Mouse (Mus musculus) lung, embryonic 16.5 days (tissue): Measurements from ENCODE around the gene Cuedc1. TPM values are rescaled to one million over a fixed set of nuclear protein-coding genes. Genes with fewer than 3 reads are reported as not detected.
A peak's percentile ranks its signal among the peaks of the same experiment; 100 is the strongest.

Source experiments
- ATAC-seq: fragments of 200-750 bp; cut with Nextera tagmentation; 2 replicates; pipeline ENCODE4 v1.8.0; 2017; ENCODE audit warnings: low read depth, mild to moderate bottlenecking, moderate library complexity
- H3K27ac ChIP-seq: fragments of 300-500 bp; sonication (generic); 2 replicates; pipeline ENCODE4 v1.5.1; 2014; ENCODE audit warnings: mild to moderate bottlenecking, control low read depth, low read length
- H3K27me3 ChIP-seq: fragments of 300-500 bp; sonication (generic); 2 replicates; pipeline ENCODE4 v1.6.1; 2014; ENCODE audit warnings: low read depth, low read length, mixed read lengths; ENCODE audit not compliant: control insufficient read depth, insufficient read depth
- H3K36me3 ChIP-seq: fragments of 300-500 bp; sonication (generic); 2 replicates; pipeline ENCODE4 v1.6.1; 2014; ENCODE audit warnings: low read length; ENCODE audit not compliant: control insufficient read depth, insufficient read depth
- H3K4me1 ChIP-seq: fragments of 300-500 bp; sonication (generic); replicated peaks from 2 replicates; pipeline ENCODE4 v1.6.1; 2014; ENCODE audit warnings: low read length, mixed read lengths; ENCODE audit not compliant: control insufficient read depth, insufficient read depth
- H3K4me2 ChIP-seq: fragments of 300-500 bp; sonication (generic); 2 replicates; pipeline ENCODE4 v1.6.1; 2014; ENCODE audit warnings: low read depth, low read length, control low read depth
- H3K4me3 ChIP-seq: fragments of 300-500 bp; sonication (generic); 2 replicates; pipeline ENCODE4 v1.5.1; 2014; ENCODE audit warnings: mild to moderate bottlenecking, low read length, control low read depth
- H3K9ac ChIP-seq: fragments of 300-500 bp; sonication (generic); 2 replicates; pipeline ENCODE4 v1.6.1; 2014; ENCODE audit warnings: low read length, control low read depth
- H3K9me3 ChIP-seq: fragments of 300-500 bp; sonication (generic); 2 replicates; pipeline ENCODE4 v1.6.1; 2016; ENCODE audit warnings: low read length; ENCODE audit not compliant: control insufficient read depth
- WGBS: fragments of 180-500 bp; shearing (Covaris S2); extraction: QIAGEN DNeasy Blood & Tissue Kit; methylation state at CpG from one replicate; pipeline ENCODE4 v1.1.7; 2014; 5-methylcytosine and 5-hydroxymethylcytosine counted together
- polyA plus RNA-seq: library from polyadenylated mRNA; unstranded; fragments of >200 nt; fragmentation: Nextera tagmentation; extraction: Ambion mirVana; gene quantifications from 2 replicates; pipeline ENCODE4 v1.2.1, GENCODE M21; 2015

Gene Cuedc1
- polyA plus RNA-seq, 1 experiment from 2014 or later, result 11.8 TPM

GRCm38 (mm10) chr11:88061892-88062625, 35.8 kb upstream of the Cuedc1 start:
- no peak overlapping the region for H3K4me2 ChIP-seq
- 77% methylated on average over 2 of the region's 2 CpGs for WGBS

GRCm38 (mm10) chr11:88065732-88066131, 32.1 kb upstream of the Cuedc1 start:
- no peak overlapping the region for H3K27ac ChIP-seq
- no peak overlapping the region for H3K4me3 ChIP-seq
- no peak overlapping the region for H3K9ac ChIP-seq
- no peak for ATAC-seq
- H3K4me2 ChIP-seq, result no peak overlapping the region
- H3K4me1 ChIP-seq, result peaks cover 15% of the 10 kb centered on the region
- no peaks in the 10 kb centered on the region for H3K27me3 ChIP-seq
- no peaks in the 10 kb centered on the region for H3K36me3 ChIP-seq
- no peaks in the 10 kb centered on the region for H3K9me3 ChIP-seq

More at GRCm38 (mm10) chr11:88061892-88062625, 35.8 kb upstream of the Cuedc1 start:
- Histone ChIP-seq H3K4me1 (peaks cover under 1% of the 10 kb centered on the region; the same call in 1 of the 2 replicates), H3K4me3 (no peak overlapping the region), H3K27me3 (no peaks in the 10 kb centered on the region), H3K9ac (no peak overlapping the region), H3K9me3 (no peaks in the 10 kb centered on the region), H3K27ac (no peak overlapping the region), H3K36me3 (no peaks in the 10 kb centered on the region)
- no peak for ATAC-seq

GRCm38 (mm10) chr11:88067191-88067585, 30.7 kb upstream of the Cuedc1 start:
- peak overlapping the region; percentile 61 for H3K4me2 ChIP-seq
- H3K9ac ChIP-seq, result peak overlapping the region; percentile 95
- no peaks in the 10 kb centered on the region for H3K36me3 ChIP-seq
- no peaks in the 10 kb centered on the region for H3K27me3 ChIP-seq
- H3K4me1 ChIP-seq, result peaks cover 24% of the 10 kb centered on the region
- H3K9me3 ChIP-seq, result no peaks in the 10 kb centered on the region
- WGBS, result under 1% methylated on average over 8 of the region's 8 CpGs
- ATAC-seq, result no peak; the same call in 1 of the 2 replicates
- peak overlapping the region; percentile 96 for H3K27ac ChIP-seq
- H3K4me3 ChIP-seq, result peak overlapping the region; percentile 93

- ATAC-seq, result peak; percentile 89
- Histone ChIP-seq H3K4me2 (peak within 1 kb of the TSS; percentile 63), H3K9me3 (no peaks in the 10 kb centered on the region), H3K4me1 (peaks cover 24% of the 10 kb centered on the region), H3K36me3 (no peaks in the 10 kb centered on the region), H3K4me3 (peak within 1 kb of the TSS; percentile 93), H3K27ac (peak within 1 kb of the TSS; percentile 96), H3K9ac (peak within 1 kb of the TSS; percentile 95), H3K27me3 (no peaks in the 10 kb centered on the region)
- WGBS, result 0% methylated on average over 23 of the region's 81 CpGs
These were observed 30.1 kb upstream of the Cuedc1 start, which contains the start of gene Vezf1 for GRCm38 (mm10) chr11:88067586-88068410. Gene Vezf1 (plus strand): TSS chr11:88068279.

- Histone ChIP-seq H3K36me3 (0 out of 2 replicates have a peak, but pooled peaks cover 3% of the 10 kb centered on the region), H3K4me2 (peak overlapping the region; percentile 63), H3K4me3 (peak overlapping the region; percentile 93), H3K9ac (peak overlapping the region; percentile 95), H3K27ac (peak overlapping the region; percentile 96), H3K9me3 (no peaks in the 10 kb centered on the region), H3K27me3 (no peaks in the 10 kb centered on the region), H3K4me1 (peaks cover 24% of the 10 kb centered on the region)
- peak; percentile 81 for ATAC-seq
- under 1% methylated on average over 67 of the region's 92 CpGs for WGBS
These were observed 29.2 kb upstream of the Cuedc1 start for GRCm38 (mm10) chr11:88068411-88069245.

GRCm38 (mm10) chr11:88069246-88069570, 28.6 kb upstream of the Cuedc1 start:
- no peaks in the 10 kb centered on the region for H3K27me3 ChIP-seq

GRCm38 (mm10) chr11:88070392-88070791, 27.5 kb upstream of the Cuedc1 start:
- Histone ChIP-seq H3K4me1 (peaks cover 24% of the 10 kb centered on the region), H3K36me3 (peaks cover 12% of the 10 kb centered on the region; the same call in 1 of the 2 replicates), H3K27me3 (no peaks in the 10 kb centered on the region), H3K4me2 (peak overlapping the region; percentile 63), H3K9ac (peak overlapping the region; percentile 39; the same call in 1 of the 2 replicates), H3K9me3 (no peaks in the 10 kb centered on the region), H3K27ac (no peak overlapping the region), H3K4me3 (peak overlapping the region; percentile 25)
- no peak for ATAC-seq
- WGBS, result 24% methylated on average over 4 of the region's 4 CpGs

More at GRCm38 (mm10) chr11:88069246-88069570, 28.6 kb upstream of the Cuedc1 start:
- peak overlapping the region; percentile 93 for H3K4me3 ChIP-seq
- peak overlapping the region; percentile 63 for H3K4me2 ChIP-seq
- H3K4me1 ChIP-seq, result peaks cover 24% of the 10 kb centered on the region
- ATAC-seq, result no peak
- H3K9me3 ChIP-seq, result no peaks in the 10 kb centered on the region
- H3K36me3 ChIP-seq, result 0 out of 2 replicates have a peak, but pooled peaks cover 5% of the 10 kb centered on the region
- peak overlapping the region; percentile 96 for H3K27ac ChIP-seq
- peak overlapping the region; percentile 95 for H3K9ac ChIP-seq
- under 1% methylated on average over 12 of the region's 12 CpGs for WGBS

- Histone ChIP-seq H3K4me2 (peak overlapping the region; percentile 63), H3K4me3 (no peak overlapping the region), H3K27ac (no peak overlapping the region), H3K4me1 (peaks cover 24% of the 10 kb centered on the region), H3K9ac (peak overlapping the region; percentile 34; the same call in 1 of the 2 replicates), H3K9me3 (no peaks in the 10 kb centered on the region), H3K27me3 (no peaks in the 10 kb centered on the region), H3K36me3 (peaks cover 19% of the 10 kb centered on the region)
- no peak for ATAC-seq
- WGBS, result 41% methylated on average over 5 of the region's 5 CpGs
These were observed 26.7 kb upstream of the Cuedc1 start for GRCm38 (mm10) chr11:88071113-88071512.
